Mouse (Mus musculus): ENCODE results near the gene Ubl7. TPM values are rescaled to one million over a fixed set of nuclear protein-coding genes. Genes with fewer than 3 reads are reported as not detected.

Gene Ubl7
- polyA plus RNA-seq, 1 experiment: 80.0 TPM

GRCm38 (mm10) chr9:57956196-57956837, 45.5 kb downstream of the Ubl7 start:
- H3K4me3 ChIP-seq (ENCODE audit: insufficient read depth, low read length): no peak overlapping the region
- no peak overlapping the region for H3K27ac ChIP-seq (ENCODE audit: insufficient read depth, low read depth, low read length)
- TF ChIP-seq CTCF (IDR thresholded peaks at IDR 0.05; ENCODE audit: low read depth, low read length): no peak
- no peak for TF ChIP-seq POLR2A (IDR thresholded peaks at IDR 0.05; ENCODE audit: borderline replicate concordance, low read depth, low read length)
- no peaks in the 10 kb centered on the region for H3K4me1 ChIP-seq (ENCODE audit: control insufficient read depth, insufficient read depth, low read length)

GRCm38 (mm10) chr9:57956838-57957236, 46.1 kb downstream of the Ubl7 start:
- Histone ChIP-seq H3K27ac (ENCODE audit: insufficient read depth, low read depth, low read length) (no peak overlapping the region), H3K4me3 (ENCODE audit: insufficient read depth, low read length) (no peak overlapping the region), H3K4me1 (ENCODE audit: control insufficient read depth, insufficient read depth, low read length) (no peaks in the 10 kb centered on the region)
- TF ChIP-seq POLR2A (IDR thresholded peaks at IDR 0.05; ENCODE audit: borderline replicate concordance, low read depth, low read length) (no peak), CTCF (IDR thresholded peaks at IDR 0.05; ENCODE audit: low read depth, low read length) (no peak)

GRCm38 (mm10) chr9:57958615-57959014, 47.8 kb downstream of the Ubl7 start:
- Histone ChIP-seq H3K27ac (ENCODE audit: insufficient read depth, low read depth, low read length) (no peak overlapping the region), H3K4me1 (ENCODE audit: control insufficient read depth, insufficient read depth, low read length) (no peaks in the 10 kb centered on the region), H3K4me3 (ENCODE audit: insufficient read depth, low read length) (no peak overlapping the region)
- TF ChIP-seq CTCF (IDR thresholded peaks at IDR 0.05; ENCODE audit: low read depth, low read length) (no peak), POLR2A (IDR thresholded peaks at IDR 0.05; ENCODE audit: borderline replicate concordance, low read depth, low read length) (no peak)

- Histone ChIP-seq H3K27ac (ENCODE audit: insufficient read depth, low read depth, low read length) (no peak overlapping the region), H3K4me3 (ENCODE audit: insufficient read depth, low read length) (no peak overlapping the region), H3K4me1 (ENCODE audit: control insufficient read depth, insufficient read depth, low read length) (no peaks in the 10 kb centered on the region)
- TF ChIP-seq CTCF (IDR thresholded peaks at IDR 0.05; ENCODE audit: low read depth, low read length) (no peak), POLR2A (IDR thresholded peaks at IDR 0.05; ENCODE audit: borderline replicate concordance, low read depth, low read length) (no peak)
These were observed 48.6 kb downstream of the Ubl7 start for GRCm38 (mm10) chr9:57959399-57959798.

GRCm38 (mm10) chr9:57959886-57960866, 49.4 kb downstream of the Ubl7 start:
- Histone ChIP-seq H3K27ac (ENCODE audit: insufficient read depth, low read depth, low read length) (no peak overlapping the region), H3K4me1 (ENCODE audit: control insufficient read depth, insufficient read depth, low read length) (no peaks in the 10 kb centered on the region), H3K4me3 (ENCODE audit: insufficient read depth, low read length) (no peak overlapping the region)
- TF ChIP-seq POLR2A (IDR thresholded peaks at IDR 0.05; ENCODE audit: borderline replicate concordance, low read depth, low read length): no peak

GRCm38 (mm10) chr9:57961226-57961625, 50.4 kb downstream of the Ubl7 start:
- no peak overlapping the region for H3K4me3 ChIP-seq (ENCODE audit: insufficient read depth, low read length)
- H3K4me1 ChIP-seq (ENCODE audit: control insufficient read depth, insufficient read depth, low read length): no peaks in the 10 kb centered on the region
- no peak overlapping the region for H3K27ac ChIP-seq (ENCODE audit: insufficient read depth, low read depth, low read length)
- TF ChIP-seq CTCF (IDR thresholded peaks at IDR 0.05; ENCODE audit: low read depth, low read length) (no peak), POLR2A (IDR thresholded peaks at IDR 0.05; ENCODE audit: borderline replicate concordance, low read depth, low read length) (no peak)

GRCm38 (mm10) chr9:57961863-57962778, 51.3 kb downstream of the Ubl7 start:
- TF ChIP-seq CTCF (IDR thresholded peaks at IDR 0.05; ENCODE audit: low read depth, low read length) (no peak), POLR2A (IDR thresholded peaks at IDR 0.05; ENCODE audit: borderline replicate concordance, low read depth, low read length) (no peak)

GRCm38 (mm10) chr9:57963249-57963997, 52.6 kb downstream of the Ubl7 start:
- TF ChIP-seq CTCF (IDR thresholded peaks at IDR 0.05; ENCODE audit: low read depth, low read length) (no peak), POLR2A (IDR thresholded peaks at IDR 0.05; ENCODE audit: borderline replicate concordance, low read depth, low read length) (no peak)
- Histone ChIP-seq H3K4me1 (ENCODE audit: control insufficient read depth, insufficient read depth, low read length) (no peaks in the 10 kb centered on the region), H3K4me3 (ENCODE audit: insufficient read depth, low read length) (no peak overlapping the region), H3K27ac (ENCODE audit: insufficient read depth, low read depth, low read length) (no peak overlapping the region)

More at GRCm38 (mm10) chr9:57961863-57962778, 51.3 kb downstream of the Ubl7 start:
- no peak overlapping the region for H3K4me3 ChIP-seq (ENCODE audit: insufficient read depth, low read length)
- H3K4me1 ChIP-seq (ENCODE audit: control insufficient read depth, insufficient read depth, low read length): no peaks in the 10 kb centered on the region
- H3K27ac ChIP-seq (ENCODE audit: insufficient read depth, low read depth, low read length): no peak overlapping the region

- Histone ChIP-seq H3K4me1 (ENCODE audit: control insufficient read depth, insufficient read depth, low read length) (no peaks in the 10 kb centered on the region), H3K27ac (ENCODE audit: insufficient read depth, low read depth, low read length) (no peak overlapping the region), H3K4me3 (ENCODE audit: insufficient read depth, low read length) (no peak overlapping the region)
- no peak for TF ChIP-seq POLR2A (IDR thresholded peaks at IDR 0.05; ENCODE audit: borderline replicate concordance, low read depth, low read length)
- TF ChIP-seq CTCF (IDR thresholded peaks at IDR 0.05; ENCODE audit: low read depth, low read length): no peak
These were observed 53.2 kb downstream of the Ubl7 start for GRCm38 (mm10) chr9:57963998-57964395.
